Mouse (Mus musculus) thymus, postnatal 4 days (tissue): Measurements from ENCODE around the gene Eral1.
"Not testable (repeated sequence)": the region's sequence is repeated elsewhere in the genome, so short reads cannot be mapped to it uniquely, and the experiment has no call there.

ENCODE experiments used
- DNase-seq: peaks from one replicate; pipeline ENCODE4 v3.0.0; 2021

The Eral1 gene

DNA sequence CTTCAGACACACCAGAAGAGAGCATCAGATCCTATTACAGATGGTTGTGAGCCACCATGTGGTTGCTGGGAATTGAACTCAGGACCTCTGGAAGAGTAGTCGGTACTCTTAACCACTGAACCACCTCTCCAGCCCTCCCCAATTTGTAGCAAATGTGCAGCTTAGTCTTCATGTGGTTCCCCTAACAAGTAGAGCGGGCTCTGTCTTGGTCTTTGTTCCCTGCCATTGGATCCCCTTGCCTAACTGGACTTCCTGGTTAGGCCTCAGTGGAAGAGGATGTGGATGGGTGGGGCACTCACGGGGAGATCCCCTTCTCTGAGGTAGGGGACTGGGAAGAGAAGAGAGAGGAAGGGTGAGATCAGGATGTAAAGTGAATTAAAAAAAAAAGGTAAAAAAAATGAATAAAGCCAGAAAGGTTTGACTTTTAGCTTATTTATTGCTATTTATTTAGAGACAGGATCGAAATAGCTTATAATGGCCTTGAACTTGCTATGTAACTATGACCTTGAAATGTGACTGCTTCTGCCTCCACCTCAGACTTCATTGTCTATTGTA is 6.8 kb upstream of the Eral1 start:
- DNase-seq, result no peak

DNA sequence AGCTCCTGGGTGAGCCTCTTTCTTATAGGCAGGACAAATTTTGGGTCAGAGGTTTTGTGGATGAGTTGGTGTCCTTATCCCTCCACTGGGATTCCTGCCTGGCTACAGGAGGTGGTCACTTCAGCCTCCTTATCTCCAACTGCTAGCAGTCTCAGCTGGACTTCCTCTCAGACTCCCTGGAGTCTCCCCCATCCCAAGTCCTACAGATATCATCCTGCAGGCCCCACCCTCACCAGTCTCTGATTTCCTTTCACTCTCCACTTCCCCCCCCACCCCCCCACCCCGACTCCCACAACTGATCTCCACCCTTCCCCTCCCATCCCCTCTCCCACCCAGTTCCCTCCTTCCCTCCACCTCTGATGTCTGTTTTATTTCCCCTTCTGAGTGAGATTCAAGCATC is 3.4 kb upstream of the Eral1 start:
- no peak for DNase-seq

DNA sequence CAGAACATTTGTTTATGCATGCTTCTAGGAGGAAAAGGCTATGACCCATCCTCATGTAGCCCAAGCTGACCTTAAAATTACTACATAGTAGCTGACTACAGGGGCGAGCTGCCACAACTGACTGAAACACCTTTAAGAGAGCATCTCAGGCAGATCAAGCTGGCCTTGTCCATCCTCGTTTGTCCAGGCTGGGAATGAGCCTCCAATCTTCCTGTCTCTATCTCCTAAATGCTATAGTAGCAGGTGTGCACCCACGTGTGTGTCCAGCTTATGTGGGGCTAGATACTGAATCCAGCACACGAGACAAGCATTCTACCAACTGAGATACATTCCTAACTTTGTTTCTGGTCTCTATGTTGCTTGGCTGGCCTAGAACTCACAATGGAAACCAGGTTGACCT is 5.5 kb downstream of the Eral1 start:
- no peak for DNase-seq

DNA sequence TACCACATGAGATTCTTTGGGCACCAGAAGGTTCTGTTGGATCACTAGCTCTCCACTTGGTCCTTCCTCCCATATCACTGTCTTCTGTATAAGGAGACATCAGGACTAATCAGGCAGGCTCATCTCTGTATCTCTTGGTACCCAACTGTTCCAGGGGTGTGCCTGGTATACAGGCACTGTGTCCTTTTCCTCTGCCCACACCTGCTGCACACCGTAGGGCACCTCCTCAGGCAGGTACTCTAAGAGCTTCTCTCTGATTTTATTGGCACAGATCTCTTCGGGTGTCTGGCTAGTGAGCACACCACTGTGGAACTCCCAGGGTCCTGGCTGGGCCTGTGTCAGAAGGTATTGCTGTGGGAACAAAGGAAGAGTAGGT is 5.9 kb downstream of the Eral1 start:
- DNase-seq, result no peak

DNA sequence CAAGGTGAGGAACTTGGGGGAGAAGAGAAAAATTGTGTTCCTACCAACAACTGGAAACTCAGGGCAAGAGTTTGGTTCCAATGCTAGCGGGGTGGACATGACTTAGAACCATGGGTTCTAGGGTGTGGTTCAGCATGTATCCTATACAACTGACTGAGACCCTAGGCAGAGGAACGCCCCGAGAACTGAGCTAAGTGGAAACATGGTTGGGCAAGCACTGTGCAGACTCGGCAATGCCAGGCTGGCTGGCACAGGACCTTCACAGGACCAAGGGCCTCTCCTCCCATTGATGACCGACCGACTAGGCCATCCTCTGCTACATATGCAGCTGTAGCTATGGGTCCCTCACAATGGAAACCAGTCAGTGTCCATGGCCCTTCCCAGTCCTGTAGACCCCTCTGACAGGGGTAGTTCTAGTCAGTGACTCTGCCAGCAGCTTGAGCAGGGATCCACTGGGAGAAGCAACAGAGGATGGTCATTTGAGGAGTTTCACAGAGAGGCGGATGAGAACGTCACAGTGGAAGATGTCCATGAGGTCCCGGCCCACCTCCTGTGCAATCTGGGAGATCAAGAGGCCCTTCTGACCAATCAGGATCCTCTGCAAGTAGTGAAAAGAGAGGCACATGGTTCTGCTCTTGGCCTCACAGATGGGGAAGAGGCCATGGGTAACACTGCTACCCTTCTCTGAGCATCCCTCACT is 6.5 kb downstream of the Eral1 start:
- DNase-seq, result no peak

DNA sequence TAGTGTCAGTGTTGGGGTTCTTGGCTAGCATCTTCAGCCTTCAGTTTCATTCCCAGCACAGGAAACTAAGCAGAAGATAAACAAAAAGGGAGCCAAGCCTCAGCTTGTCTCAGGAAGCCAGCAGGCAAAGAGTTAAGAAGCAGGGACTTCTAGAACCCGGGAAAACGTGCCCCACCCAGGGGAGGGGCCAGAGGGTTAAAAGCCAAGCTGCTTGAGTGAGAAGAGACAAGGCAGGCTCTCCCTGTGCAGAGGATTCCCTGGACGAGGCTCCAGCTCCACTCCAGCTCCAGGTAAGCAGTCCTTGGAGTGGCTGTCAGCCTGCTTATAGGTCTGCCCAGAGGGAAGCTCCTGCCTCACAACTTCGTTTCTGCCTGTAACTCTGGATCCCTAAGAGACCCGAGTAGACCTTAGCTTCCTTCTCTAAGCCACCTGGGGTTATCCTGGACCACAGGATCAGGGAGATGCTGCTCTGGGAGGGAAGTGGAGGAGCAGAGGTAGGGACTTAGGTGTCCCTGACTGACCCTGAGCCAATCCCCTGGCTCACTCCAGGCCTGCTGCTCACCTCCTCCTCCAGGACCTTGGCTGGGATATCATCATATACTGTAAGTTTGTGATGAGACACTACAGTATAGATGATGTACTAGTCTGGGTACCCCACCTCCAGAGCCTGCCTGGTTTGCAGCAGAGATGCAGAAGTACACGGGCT is 7.6 kb downstream of the Eral1 start:
- DNase-seq, result no peak

DNA sequence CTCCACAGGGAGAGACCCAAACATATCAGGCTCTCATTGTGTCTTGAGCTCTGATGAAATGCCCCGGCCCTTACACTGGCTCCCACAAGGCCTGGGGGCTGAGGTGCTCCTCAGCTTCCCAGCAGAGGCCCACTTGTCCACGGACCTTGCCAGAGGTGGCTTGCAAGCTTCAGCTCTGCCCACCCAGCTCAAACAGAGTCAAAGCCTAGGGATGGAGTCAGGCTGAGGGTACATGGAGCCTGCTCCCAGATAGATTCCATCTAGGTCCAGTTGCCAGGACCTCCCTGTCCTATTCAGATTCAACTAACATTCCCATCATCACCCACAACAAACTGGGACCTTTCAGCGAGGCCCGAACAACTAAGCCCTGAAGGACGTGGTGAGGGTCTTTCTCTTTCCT is 8.2 kb downstream of the Eral1 start:
- no peak for DNase-seq

DNA sequence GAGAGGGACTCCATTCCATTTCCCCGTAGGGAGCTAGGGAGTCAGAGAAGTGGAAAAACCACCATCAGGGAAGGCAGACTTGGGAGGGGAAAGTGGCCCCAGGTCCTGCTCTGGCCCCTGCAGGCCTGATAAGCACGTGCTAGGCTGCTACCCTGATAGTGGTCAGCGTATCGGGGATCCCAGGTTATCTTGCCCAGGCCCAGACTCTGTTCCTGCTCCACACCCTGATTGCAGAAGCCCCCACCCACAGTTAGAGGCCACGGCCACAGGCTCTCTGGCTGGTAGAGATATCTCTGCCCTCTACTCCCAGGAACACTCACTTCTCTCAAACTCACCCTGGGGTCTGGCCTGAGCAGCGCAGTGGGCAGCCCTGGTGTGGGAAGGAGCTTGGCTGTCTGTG is 10.5 kb downstream of the Eral1 start:
- DNase-seq, result no peak

DNA sequence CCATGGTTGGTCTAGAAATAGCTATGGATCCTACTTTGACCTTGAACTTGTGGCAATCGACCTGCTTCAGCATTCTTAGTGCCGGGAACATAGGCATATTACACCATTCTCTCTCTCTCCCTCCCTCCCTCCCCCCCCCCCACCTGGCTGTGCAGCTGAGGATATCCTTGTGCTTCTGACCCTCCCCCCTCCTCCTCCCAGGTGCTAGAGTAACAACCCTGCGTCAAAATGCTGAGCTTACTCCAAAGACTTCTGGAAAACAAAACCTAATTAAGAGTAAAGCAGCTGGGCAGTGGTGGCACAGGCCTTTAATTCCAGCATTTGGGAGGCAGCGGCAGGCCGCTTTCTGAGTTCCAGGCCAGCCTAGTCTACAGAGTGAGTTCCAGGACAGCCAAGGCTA is 11.1 kb downstream of the Eral1 start:
- no peak for DNase-seq

DNA sequence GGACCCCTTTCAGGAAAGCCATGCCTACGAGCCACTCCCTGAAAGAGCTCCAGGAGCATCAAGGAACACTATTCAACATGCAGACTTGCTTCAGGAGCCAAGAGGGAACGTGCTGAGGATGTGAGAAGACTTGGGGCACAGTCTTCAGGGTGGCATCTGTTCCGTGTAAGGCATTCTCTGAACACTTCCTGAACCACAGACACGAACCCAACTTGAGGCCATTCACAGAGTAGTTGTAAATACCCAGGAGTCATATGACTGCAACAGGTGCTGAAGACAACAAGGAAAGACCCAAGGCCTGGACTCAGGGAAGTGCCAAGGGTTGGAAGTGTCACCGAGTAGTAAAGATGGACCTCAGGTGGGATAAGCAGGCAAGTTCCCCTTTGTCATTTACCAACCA is 12.6 kb downstream of the Eral1 start:
- no peak for DNase-seq

DNA sequence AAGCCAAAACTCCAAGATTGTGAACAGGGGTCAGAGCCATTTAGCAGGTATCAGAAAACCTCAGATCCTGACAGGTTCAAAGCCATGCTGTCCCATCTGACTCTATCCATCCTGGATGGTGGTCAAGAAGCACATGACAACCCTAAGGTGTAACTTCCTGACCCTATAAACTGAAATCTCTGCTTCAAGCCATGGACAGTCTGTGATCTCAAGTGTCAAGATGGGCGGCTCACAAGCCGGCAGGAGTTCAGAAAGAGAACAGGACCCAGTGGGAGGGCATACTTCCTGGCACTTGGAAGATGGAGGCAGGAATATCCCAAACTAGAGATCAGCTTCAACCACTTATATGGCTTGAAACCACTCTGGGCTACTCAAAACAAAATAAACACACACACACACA is 13.5 kb downstream of the Eral1 start:
- no peak for DNase-seq

DNA sequence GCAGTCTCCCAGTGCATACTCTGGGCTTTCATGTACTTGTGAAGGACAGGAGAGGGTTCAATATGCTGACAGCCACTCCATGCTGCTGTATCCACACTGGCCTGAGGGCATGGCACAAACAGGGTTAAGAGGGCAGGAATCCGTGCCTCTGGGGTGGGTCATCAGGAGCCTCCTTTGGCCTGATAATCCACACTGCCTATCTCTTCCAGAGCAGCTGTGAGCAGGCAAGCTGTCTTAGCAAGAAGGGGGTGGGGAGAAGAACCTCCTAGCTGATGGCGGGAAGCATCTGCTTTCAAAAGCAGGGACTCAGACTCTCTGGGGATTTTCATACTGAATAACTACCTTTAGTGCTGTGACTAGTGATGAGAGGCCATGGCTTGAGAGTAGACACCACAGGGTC is 14.3 kb downstream of the Eral1 start:
- DNase-seq, result no peak

DNA sequence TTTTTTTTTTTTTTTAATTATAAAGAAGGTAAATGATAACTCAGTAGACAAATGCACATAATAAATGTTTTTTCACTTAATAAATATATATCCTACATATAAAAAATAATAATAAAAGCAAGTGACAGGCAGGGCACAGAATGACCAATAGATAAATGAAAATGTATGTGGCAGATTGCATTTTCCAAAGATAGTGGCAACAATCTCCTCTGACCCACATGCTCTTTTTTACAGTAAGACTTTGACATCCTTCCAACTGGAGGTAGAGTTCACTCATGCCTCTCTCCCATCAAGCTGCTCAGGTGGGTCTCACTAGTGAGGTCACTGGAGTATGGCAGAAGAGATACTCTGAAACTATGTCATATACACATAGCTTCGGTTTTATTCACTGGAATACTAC is 17.6 kb downstream of the Eral1 start:
- no peak for DNase-seq

DNA sequence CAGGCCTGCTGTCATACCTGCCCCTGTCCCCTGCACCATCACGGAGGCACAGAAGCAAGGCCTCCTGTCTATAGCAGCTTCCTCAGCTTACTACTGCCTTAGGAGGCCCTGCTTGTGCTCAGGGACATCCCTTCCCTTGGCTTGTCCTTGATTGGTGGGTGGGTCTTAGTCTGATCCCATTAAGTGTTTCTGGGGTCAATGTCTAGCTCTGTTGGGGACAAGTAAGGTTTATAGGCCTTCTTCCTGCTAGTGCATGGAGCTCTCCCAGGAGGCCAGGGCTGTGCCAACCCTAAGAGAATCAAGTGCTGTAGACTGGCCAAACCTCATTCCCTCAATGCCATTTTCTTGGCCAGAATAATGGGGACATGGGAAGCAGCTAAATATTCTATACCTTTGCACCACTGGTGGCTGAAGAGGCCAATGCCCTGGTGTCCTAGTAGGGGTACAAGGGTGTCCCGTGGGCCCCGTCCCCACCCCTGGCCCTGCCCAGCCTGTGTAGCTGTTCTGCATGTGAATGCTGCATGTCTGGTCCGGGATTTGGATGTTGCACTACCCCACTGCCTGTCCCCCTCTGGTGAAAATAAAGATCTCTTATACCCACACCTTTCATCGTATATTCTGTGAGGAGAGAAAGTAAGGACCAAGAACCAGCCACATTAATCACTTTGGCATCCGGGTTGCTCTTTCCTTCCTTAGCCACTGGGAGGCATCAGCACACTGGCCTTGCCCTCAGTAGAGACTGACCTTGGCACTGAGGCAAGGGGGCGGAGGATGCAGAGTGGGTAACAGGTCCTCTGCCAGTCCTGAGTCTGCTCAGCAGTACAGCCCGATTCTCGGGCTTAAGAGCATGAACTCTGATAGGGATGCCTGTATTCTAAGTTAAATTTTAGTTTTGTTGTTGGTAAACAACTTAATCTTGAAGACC is 20.1 kb downstream of the Eral1 start:
- peak; percentile 52 for DNase-seq

DNA sequence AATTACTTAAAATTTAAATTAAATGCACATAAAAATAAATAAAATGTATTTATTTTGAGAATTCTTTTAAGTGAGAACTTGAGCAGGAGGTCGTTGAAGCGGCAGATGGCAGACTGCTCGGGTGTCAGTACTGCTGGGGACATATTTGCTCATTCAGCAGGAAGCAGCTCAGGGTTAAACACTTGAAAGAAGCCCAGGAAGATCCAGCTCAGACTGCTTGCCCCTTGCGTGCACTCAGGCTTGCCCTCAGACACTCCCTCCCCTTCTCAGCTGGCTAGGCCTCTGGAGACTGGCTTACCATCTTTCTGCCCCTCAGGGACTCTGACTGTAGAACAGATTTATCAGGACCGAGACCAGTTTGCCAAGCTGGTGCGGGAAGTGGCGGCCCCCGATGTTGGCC is 23.2 kb downstream of the Eral1 start:
- DNase-seq, result no peak

DNA sequence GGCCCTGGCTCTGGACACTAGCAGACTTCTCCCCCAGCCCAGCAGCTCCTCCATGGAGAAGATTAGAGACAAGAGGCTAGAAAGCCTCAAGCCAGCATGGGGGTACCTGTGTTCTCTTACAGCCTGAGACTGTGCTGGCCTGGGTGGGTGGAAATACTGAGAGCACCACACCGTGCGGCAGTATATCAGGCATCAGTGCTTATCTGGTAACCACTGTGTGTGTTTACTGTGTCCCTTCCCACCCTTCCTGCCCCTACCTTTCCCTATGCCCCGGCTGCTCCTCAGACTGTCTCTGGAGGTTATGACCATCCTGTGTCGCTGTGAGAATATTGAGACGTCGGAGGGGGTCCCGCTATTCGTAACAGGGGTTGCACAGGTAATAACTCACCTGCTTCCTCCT is 27.1 kb downstream of the Eral1 start:
- DNase-seq, result no peak

DNA sequence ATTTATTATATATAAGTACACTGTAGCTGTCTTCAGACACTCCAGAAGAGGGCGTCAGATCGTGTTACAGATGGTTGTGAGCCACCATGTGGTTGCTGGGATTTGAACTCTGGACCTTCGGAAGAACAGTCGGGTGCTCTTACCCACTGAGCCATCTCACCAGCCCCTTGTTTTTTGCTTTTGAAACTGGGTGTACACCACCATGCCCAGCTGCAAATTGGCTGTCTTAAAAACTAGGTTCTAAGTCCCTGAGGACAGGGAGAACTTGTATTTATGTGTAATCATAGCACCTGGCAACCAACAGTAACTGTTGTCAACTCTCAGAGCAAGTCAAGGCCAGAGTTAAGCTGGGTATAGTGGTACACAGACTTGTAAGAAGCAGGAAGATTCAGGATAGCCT is 31.5 kb downstream of the Eral1 start:
- DNase-seq, result not testable (repeated sequence)

DNA sequence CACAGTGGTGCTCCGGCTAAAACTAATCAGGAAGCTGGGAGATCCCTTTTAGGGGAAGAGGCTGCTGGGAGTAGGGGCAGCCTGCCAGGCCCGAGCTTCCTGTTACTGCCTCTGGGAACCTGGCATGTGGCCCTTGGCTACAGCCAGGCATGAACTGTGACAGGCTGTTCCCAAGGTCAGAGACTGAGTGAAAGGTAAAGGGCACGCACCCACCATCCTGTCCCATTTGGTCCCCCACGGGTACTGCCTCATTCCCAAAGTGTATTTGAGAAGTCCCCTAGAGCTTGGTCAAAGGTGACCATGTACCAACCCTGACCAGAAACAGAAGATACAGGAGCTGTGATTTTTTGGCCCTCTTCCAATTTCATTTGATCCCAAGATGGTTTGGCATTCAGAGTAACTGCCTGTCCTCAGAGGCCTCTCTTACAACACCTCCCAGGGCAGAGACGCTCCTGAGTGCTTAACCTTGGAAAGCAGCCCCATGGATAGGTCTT is 35.4 kb downstream of the Eral1 start:
- no peak for DNase-seq

DNA sequence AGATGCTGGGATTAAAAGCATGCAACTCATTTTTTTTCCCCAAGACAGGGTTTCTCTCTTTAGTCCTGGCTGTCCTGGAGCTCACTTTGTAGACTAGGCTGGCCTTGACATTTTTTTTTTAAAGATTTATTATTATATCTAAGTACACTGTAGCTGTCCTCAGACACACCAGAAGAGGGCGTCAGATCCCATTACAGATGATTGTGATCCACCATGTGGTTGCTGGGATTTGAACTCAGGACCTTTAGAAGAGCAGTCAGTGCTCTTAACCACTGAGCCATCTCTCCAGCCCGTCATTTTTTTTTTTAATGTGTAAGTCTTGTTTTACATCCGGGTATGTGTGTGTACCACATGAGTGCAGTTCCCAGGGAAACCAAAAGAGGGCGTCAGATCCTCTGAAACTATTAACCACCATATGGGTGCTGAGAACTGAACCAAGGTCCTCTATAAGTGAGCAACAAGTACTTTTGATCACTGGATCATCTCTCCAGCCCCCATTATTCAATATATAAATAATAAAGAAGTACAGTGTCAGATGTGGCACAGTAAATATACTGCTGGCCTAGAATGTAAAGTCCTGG is 37.8 kb downstream of the Eral1 start:
- not testable (repeated sequence) for DNase-seq

DNA sequence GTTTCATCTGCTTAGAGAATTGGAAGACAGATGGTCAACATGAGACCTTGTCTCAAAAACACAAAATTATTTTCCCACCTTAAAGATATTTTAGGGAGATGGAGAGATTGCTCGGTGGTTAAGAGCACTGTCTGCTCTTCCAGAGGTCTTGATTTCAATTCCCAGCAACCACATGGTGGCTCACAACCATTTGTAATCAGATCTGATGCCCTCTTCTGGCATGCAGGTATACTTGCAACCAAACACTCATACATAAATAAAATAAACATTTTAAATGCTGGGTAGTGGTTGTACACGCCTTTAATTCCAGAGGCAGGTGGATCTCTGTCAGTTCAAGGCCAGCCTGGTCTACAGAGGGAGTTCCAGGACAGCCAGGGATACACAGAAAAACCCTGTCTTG is 39.3 kb downstream of the Eral1 start:
- DNase-seq, result no peak

DNA sequence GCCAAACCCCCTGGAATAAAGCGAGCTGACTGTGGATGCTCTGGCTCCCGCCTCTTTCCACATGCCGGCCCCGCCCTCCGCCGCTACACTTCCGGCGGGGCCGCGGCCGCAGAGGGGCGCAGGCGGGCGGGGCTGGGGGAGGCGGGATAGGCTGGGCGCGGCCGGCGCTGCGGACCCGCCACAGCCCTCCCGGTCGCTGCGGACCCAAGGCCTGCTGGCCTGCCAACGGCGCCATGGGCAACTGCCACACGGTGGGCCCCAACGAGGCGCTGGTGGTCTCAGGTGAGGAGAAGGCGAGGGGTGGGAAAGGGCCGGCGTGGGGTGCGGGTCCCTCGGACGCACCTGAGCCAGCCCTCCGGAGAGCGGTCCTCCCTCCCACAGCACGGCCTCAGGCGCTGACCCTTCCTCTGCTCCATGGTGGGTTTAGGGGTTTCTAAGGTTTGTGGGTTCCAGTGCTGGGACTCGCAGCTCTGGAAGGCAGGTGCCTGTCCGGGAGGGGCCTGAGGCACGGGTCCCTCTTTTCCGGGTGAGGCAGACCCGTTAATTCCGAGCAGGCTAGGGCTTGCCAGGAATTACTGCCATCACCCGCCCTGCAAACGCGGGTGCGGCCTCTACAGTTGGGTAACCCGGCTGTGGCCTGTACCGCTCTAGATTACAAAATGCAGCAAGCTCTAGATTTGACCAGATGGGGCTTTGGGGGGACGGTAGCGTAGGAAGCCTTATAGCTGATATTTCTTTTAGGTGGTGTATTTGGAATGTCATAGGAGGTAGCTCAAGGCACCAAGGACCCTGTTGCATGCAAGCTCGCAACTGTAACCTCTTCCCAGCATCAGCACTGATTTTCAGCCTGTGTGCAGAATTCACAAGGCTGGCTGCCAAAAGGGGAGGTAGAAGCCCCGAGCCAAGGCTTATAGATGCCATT is 42.1 kb downstream of the Eral1 start, which contains the start of gene Flot2:
Gene Flot2, plus strand, starts transcription at position 101 of the 922 bp plus-strand sequence.
- peak; percentile 88 for DNase-seq

DNA sequence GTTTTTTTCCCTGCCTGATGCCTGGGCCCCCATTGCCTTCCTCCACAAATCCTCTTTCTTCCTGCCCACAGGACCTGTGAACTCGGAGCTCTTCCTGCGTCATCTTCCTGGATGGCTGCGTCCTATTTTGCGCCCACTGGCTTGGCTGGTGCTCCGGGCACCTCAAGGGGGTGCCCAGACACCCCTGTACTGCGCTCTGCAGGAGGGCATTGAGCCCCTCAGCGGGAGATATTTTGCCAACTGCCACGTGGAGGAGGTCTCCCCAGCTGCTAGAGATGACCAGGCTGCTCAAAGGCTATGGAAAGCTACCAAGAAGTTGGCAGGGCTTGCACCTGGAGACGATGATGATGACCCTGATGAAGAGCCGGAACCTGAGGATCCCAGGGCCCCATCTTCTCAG is 43.4 kb downstream of the Eral1 start:
- no peak for DNase-seq
